Mouse (Mus musculus) spleen, adult 2 months (tissue): Measurements from ENCODE around the gene Rbm38. TPM values are rescaled to one million over a fixed set of nuclear protein-coding genes. Genes with fewer than 3 reads are reported as not detected.

Experiments used
- DNase-seq, 2 experiments: peaks; one replicate each; pipeline versions ENCODE4 v3.0.0 to v3.0.0-alpha.2; 2012 to 2021; ENCODE audit warnings: low spot score in 2 of 2, low read depth in 1 of 2
- H3K27ac ChIP-seq: fragments of 200-500 bp; 2 replicates; pipeline ENCODE4 v1.5.1; 2012; ENCODE audit warnings: low read length, inconsistent platforms; ENCODE audit not compliant: insufficient read depth
- H3K27me3 ChIP-seq: fragments of 200-500 bp; 2 replicates; pipeline ENCODE4 v1.6.1; 2012; ENCODE audit warnings: mild to moderate bottlenecking, moderate library complexity, low read length, inconsistent platforms; ENCODE audit not compliant: control insufficient read depth, insufficient read depth
- H3K36me3 ChIP-seq: fragments of 200-500 bp; 2 replicates; pipeline ENCODE4 v1.6.1; 2012; ENCODE audit warnings: mild to moderate bottlenecking, low read length, inconsistent platforms; ENCODE audit not compliant: control insufficient read depth, insufficient read depth
- H3K4me1 ChIP-seq: fragments of 200-500 bp; 2 replicates; pipeline ENCODE4 v1.6.1; 2011; ENCODE audit warnings: inconsistent platforms; ENCODE audit not compliant: control insufficient read depth, insufficient read depth, insufficient read length
- H3K4me3 ChIP-seq: fragments of 200-500 bp; 2 replicates; pipeline ENCODE4 v1.5.1; 2011; ENCODE audit warnings: mild to moderate bottlenecking, inconsistent platforms; ENCODE audit not compliant: insufficient read depth, insufficient read length; ENCODE audit errors: extremely low read depth
- CTCF ChIP-seq: fragments of 200-500 bp; IDR thresholded peaks from 2 replicates; pipeline ENCODE4 v1.5.1; 2011; ENCODE audit warnings: mild to moderate bottlenecking, inconsistent platforms; ENCODE audit not compliant: insufficient read depth, insufficient read length, insufficient replicate concordance; ENCODE audit errors: extremely low read depth
- POLR2A ChIP-seq: fragments of 200-500 bp; IDR thresholded peaks from 2 replicates; pipeline ENCODE4 v1.6.1; 2011; ENCODE audit warnings: low read depth, low read length, inconsistent platforms
- WGBS: fragments of 180-500 bp; shearing (Covaris S2); methylation state at CpG from one replicate; pipeline ENCODE4 v1.1.7; 2018; 5-methylcytosine and 5-hydroxymethylcytosine counted together
- polyA plus RNA-seq: library from polyadenylated mRNA; depleted of rRNA; stranded (reverse); fragments of >200 nt; gene quantifications from 2 replicates; pipeline ENCODE4 v1.2.3, GENCODE M21; 2012

Gene Rbm38
- polyA plus RNA-seq, 1 experiment = 724 TPM

GRCm38 (mm10) chr2:173040803-173041202 is 20.5 kb downstream of the Rbm38 start:
- WGBS = 83% methylated on average over 3 of the region's 3 CpGs
- Histone ChIP-seq H3K4me3 (no peak overlapping the region), H3K27ac (peak overlapping the region; percentile 25; the same call in 1 of the 2 replicates), H3K36me3 (peaks cover 5% of the 10 kb centered on the region; the same call in 1 of the 2 replicates), H3K4me1 (peaks cover 47% of the 10 kb centered on the region), H3K27me3 (no peaks in the 10 kb centered on the region)
- TF ChIP-seq POLR2A (no peak), CTCF (no peak)
- DNase-seq = no peak

GRCm38 (mm10) chr2:173041242-173041641 is 20.9 kb downstream of the Rbm38 start:
- H3K4me1 ChIP-seq = peaks cover 46% of the 10 kb centered on the region
- no peak overlapping the region for H3K4me3 ChIP-seq

GRCm38 (mm10) chr2:173041893-173042292 is 21.6 kb downstream of the Rbm38 start:
- Histone ChIP-seq H3K4me3 (no peak overlapping the region), H3K4me1 (peaks cover 47% of the 10 kb centered on the region)

More at GRCm38 (mm10) chr2:173041242-173041641, 20.9 kb downstream of the Rbm38 start:
- Histone ChIP-seq H3K27me3 (no peaks in the 10 kb centered on the region), H3K36me3 (0 out of 2 replicates have a peak, but pooled peaks cover 2% of the 10 kb centered on the region), H3K27ac (no peak overlapping the region)
- WGBS = 88% methylated on average over 5 of the region's 5 CpGs
- DNase-seq = no peak
- TF ChIP-seq POLR2A (no peak), CTCF (no peak)

GRCm38 (mm10) chr2:173042504-173043162 is 22.3 kb downstream of the Rbm38 start:
- peaks cover 50% of the 10 kb centered on the region for H3K4me1 ChIP-seq
- no peak overlapping the region for H3K27ac ChIP-seq

More at GRCm38 (mm10) chr2:173041893-173042292, 21.6 kb downstream of the Rbm38 start:
- DNase-seq = no peak
- 91% methylated on average over 1 of the region's 1 CpGs for WGBS
- TF ChIP-seq CTCF (no peak), POLR2A (no peak)
- Histone ChIP-seq H3K27me3 (no peaks in the 10 kb centered on the region), H3K36me3 (no peaks in the 10 kb centered on the region), H3K27ac (no peak overlapping the region)

GRCm38 (mm10) chr2:173044198-173044970 is 24.1 kb downstream of the Rbm38 start:
- 81% methylated on average over 18 of the region's 18 CpGs for WGBS
- no peak for DNase-seq
- TF ChIP-seq CTCF (no peak), POLR2A (no peak)
- peaks cover 53% of the 10 kb centered on the region for H3K4me1 ChIP-seq
- H3K27ac ChIP-seq = no peak overlapping the region
- no peaks in the 10 kb centered on the region for H3K36me3 ChIP-seq
- H3K27me3 ChIP-seq = no peaks in the 10 kb centered on the region
- H3K4me3 ChIP-seq = no peak overlapping the region

More at GRCm38 (mm10) chr2:173042504-173043162, 22.3 kb downstream of the Rbm38 start:
- H3K27me3 ChIP-seq = no peaks in the 10 kb centered on the region
- H3K4me3 ChIP-seq = no peak overlapping the region
- H3K36me3 ChIP-seq = no peaks in the 10 kb centered on the region
- DNase-seq = no peak
- TF ChIP-seq CTCF = no peak
- no peak for TF ChIP-seq POLR2A
- WGBS = 81% methylated on average over 11 of the region's 11 CpGs

- peaks cover 70% of the 10 kb centered on the region for H3K4me1 ChIP-seq
- peak overlapping the region; percentile 42 for H3K4me3 ChIP-seq
- H3K27ac ChIP-seq = peak overlapping the region; percentile 94
- 7% methylated on average over 15 of the region's 15 CpGs for WGBS
- no peaks in the 10 kb centered on the region for H3K27me3 ChIP-seq
- DNase-seq = peak in 1 of 2 experiments; percentile 80
- no peaks in the 10 kb centered on the region for H3K36me3 ChIP-seq
- TF ChIP-seq CTCF = no peak
- no peak for TF ChIP-seq POLR2A
These were observed 26.4 kb downstream of the Rbm38 start for GRCm38 (mm10) chr2:173046582-173047297.
